Mouse (Mus musculus): Measurements from ENCODE around the gene Med25. TPM values are rescaled to one million over a fixed set of nuclear protein-coding genes. Genes with fewer than 3 reads are reported as not detected.

The Med25 gene
- polyA plus RNA-seq (2012; ENCODE audit: insufficient read depth, insufficient read length, missing spikeins), result 21.6 and 21.8 TPM in 2 replicates

GRCm38 (mm10) chr7:44892276-44892921 lies at the start of gene Med25:
Med25 (minus strand) TSS chr7:44892712.
- Histone ChIP-seq H3K4me3 (ENCODE audit: insufficient read depth, low read depth, low read length) (peak within 1 kb of the TSS; percentile 67), H3K4me1 (ENCODE audit: control insufficient read depth, insufficient read depth, insufficient read length, low read length) (peaks cover 11% of the 10 kb centered on the region), H3K27ac (replicated peaks; ENCODE audit: low read depth, low read length) (peak within 1 kb of the TSS; percentile 96)

- no peak overlapping the region for H3K27ac ChIP-seq (replicated peaks; ENCODE audit: low read depth, low read length)
- H3K4me1 ChIP-seq (ENCODE audit: control insufficient read depth, insufficient read depth, insufficient read length, low read length), result no peaks in the 10 kb centered on the region
- H3K4me3 ChIP-seq (ENCODE audit: insufficient read depth, low read depth, low read length), result no peak overlapping the region
Measured at GRCm38 (mm10) chr7:44938680-44939079, 46.2 kb upstream of the Med25 start.

- Histone ChIP-seq H3K27ac (replicated peaks; ENCODE audit: low read depth, low read length) (peak within 1 kb of the TSS; percentile 85), H3K4me3 (ENCODE audit: insufficient read depth, low read depth, low read length) (peak within 1 kb of the TSS; percentile 90), H3K4me1 (ENCODE audit: control insufficient read depth, insufficient read depth, insufficient read length, low read length) (peaks cover 11% of the 10 kb centered on the region; the same call in 1 of the 2 replicates)
Measured at GRCm38 (mm10) chr7:44929204-44930151, 37.0 kb upstream of the Med25 start, which contains the start of gene Ap2a1. Ap2a1 (minus strand) TSS chr7:44929496.

GRCm38 (mm10) chr7:44928570-44928969 lies 36.1 kb upstream of the Med25 start:
- Histone ChIP-seq H3K4me3 (ENCODE audit: insufficient read depth, low read depth, low read length) (peak overlapping the region; percentile 90), H3K27ac (replicated peaks; ENCODE audit: low read depth, low read length) (peak overlapping the region; percentile 85; the same call in 1 of the 2 replicates), H3K4me1 (ENCODE audit: control insufficient read depth, insufficient read depth, insufficient read length, low read length) (peaks cover 11% of the 10 kb centered on the region; the same call in 1 of the 2 replicates)

GRCm38 (mm10) chr7:44925468-44925867 lies 33.0 kb upstream of the Med25 start:
- Histone ChIP-seq H3K4me1 (ENCODE audit: control insufficient read depth, insufficient read depth, insufficient read length, low read length) (peaks cover 11% of the 10 kb centered on the region; the same call in 1 of the 2 replicates), H3K27ac (replicated peaks; ENCODE audit: low read depth, low read length) (no peak overlapping the region)

GRCm38 (mm10) chr7:44922530-44922929 lies 30.0 kb upstream of the Med25 start:
- H3K4me1 ChIP-seq (ENCODE audit: control insufficient read depth, insufficient read depth, insufficient read length, low read length), result 0 out of 2 replicates have a peak, but pooled peaks cover 2% of the 10 kb centered on the region
- H3K27ac ChIP-seq (replicated peaks; ENCODE audit: low read depth, low read length), result no peak overlapping the region
- H3K4me3 ChIP-seq (ENCODE audit: insufficient read depth, low read depth, low read length), result no peak overlapping the region

More at GRCm38 (mm10) chr7:44925468-44925867, 33.0 kb upstream of the Med25 start:
- H3K4me3 ChIP-seq (ENCODE audit: insufficient read depth, low read depth, low read length), result no peak overlapping the region

GRCm38 (mm10) chr7:44919127-44919526 lies 26.6 kb upstream of the Med25 start:
- H3K4me3 ChIP-seq (ENCODE audit: insufficient read depth, low read depth, low read length), result no peak overlapping the region
- H3K4me1 ChIP-seq (ENCODE audit: control insufficient read depth, insufficient read depth, insufficient read length, low read length), result 0 out of 2 replicates have a peak, but pooled peaks cover 2% of the 10 kb centered on the region
- no peak overlapping the region for H3K27ac ChIP-seq (replicated peaks; ENCODE audit: low read depth, low read length)

- H3K27ac ChIP-seq (replicated peaks; ENCODE audit: low read depth, low read length), result no peak overlapping the region
- no peak overlapping the region for H3K4me3 ChIP-seq (ENCODE audit: insufficient read depth, low read depth, low read length)
Measured at GRCm38 (mm10) chr7:44918219-44918618, 25.7 kb upstream of the Med25 start.

GRCm38 (mm10) chr7:44916881-44917280 lies 24.4 kb upstream of the Med25 start:
- 0 out of 2 replicates have a peak, but pooled peaks cover 2% of the 10 kb centered on the region for H3K4me1 ChIP-seq (ENCODE audit: control insufficient read depth, insufficient read depth, insufficient read length, low read length)
- H3K4me3 ChIP-seq (ENCODE audit: insufficient read depth, low read depth, low read length), result no peak overlapping the region
- H3K27ac ChIP-seq (replicated peaks; ENCODE audit: low read depth, low read length), result no peak overlapping the region

More at GRCm38 (mm10) chr7:44918219-44918618, 25.7 kb upstream of the Med25 start:
- 0 out of 2 replicates have a peak, but pooled peaks cover 2% of the 10 kb centered on the region for H3K4me1 ChIP-seq (ENCODE audit: control insufficient read depth, insufficient read depth, insufficient read length, low read length)

GRCm38 (mm10) chr7:44916191-44916590 lies 23.7 kb upstream of the Med25 start:
- H3K4me3 ChIP-seq (ENCODE audit: insufficient read depth, low read depth, low read length), result no peak overlapping the region
- H3K4me1 ChIP-seq (ENCODE audit: control insufficient read depth, insufficient read depth, insufficient read length, low read length), result 0 out of 2 replicates have a peak, but pooled peaks cover 2% of the 10 kb centered on the region
- no peak overlapping the region for H3K27ac ChIP-seq (replicated peaks; ENCODE audit: low read depth, low read length)

- Histone ChIP-seq H3K4me3 (ENCODE audit: insufficient read depth, low read depth, low read length) (no peak overlapping the region), H3K4me1 (ENCODE audit: control insufficient read depth, insufficient read depth, insufficient read length, low read length) (0 out of 2 replicates have a peak, but pooled peaks cover 2% of the 10 kb centered on the region), H3K27ac (replicated peaks; ENCODE audit: low read depth, low read length) (no peak overlapping the region)
Measured at GRCm38 (mm10) chr7:44915314-44915713, 22.8 kb upstream of the Med25 start.

GRCm38 (mm10) chr7:44914396-44914795 lies 21.9 kb upstream of the Med25 start:
- no peak overlapping the region for H3K4me3 ChIP-seq (ENCODE audit: insufficient read depth, low read depth, low read length)
- no peak overlapping the region for H3K27ac ChIP-seq (replicated peaks; ENCODE audit: low read depth, low read length)
- 0 out of 2 replicates have a peak, but pooled peaks cover 2% of the 10 kb centered on the region for H3K4me1 ChIP-seq (ENCODE audit: control insufficient read depth, insufficient read depth, insufficient read length, low read length)

- no peak overlapping the region for H3K4me3 ChIP-seq (ENCODE audit: insufficient read depth, low read depth, low read length)
- no peak overlapping the region for H3K27ac ChIP-seq (replicated peaks; ENCODE audit: low read depth, low read length)
- H3K4me1 ChIP-seq (ENCODE audit: control insufficient read depth, insufficient read depth, insufficient read length, low read length), result no peaks in the 10 kb centered on the region
Measured at GRCm38 (mm10) chr7:44908706-44909476, 16.4 kb upstream of the Med25 start.

- Histone ChIP-seq H3K4me3 (ENCODE audit: insufficient read depth, low read depth, low read length) (no peak overlapping the region), H3K27ac (replicated peaks; ENCODE audit: low read depth, low read length) (no peak overlapping the region), H3K4me1 (ENCODE audit: control insufficient read depth, insufficient read depth, insufficient read length, low read length) (peaks cover 2% of the 10 kb centered on the region; the same call in 1 of the 2 replicates)
Measured at GRCm38 (mm10) chr7:44905430-44905829, 12.9 kb upstream of the Med25 start.

All from brown adipose tissue, adult 24 weeks (tissue).